Mouse (Mus musculus) left cerebral cortex, adult 8-10 months (tissue): ENCODE results near the gene Yipf3. TPM values are rescaled to one million over a fixed set of nuclear protein-coding genes. Genes with fewer than 3 reads are reported as not detected.

Experiments used
- DNase-seq, 2 experiments: peaks; one replicate each; pipeline ENCODE4 v3.0.0; 2022; ENCODE audit warnings: low spot score in 2 of 2
- total RNA-seq, 4 experiments: library from RNA; stranded (reverse); gene quantifications; 2 replicates each; pipeline ENCODE4 v1.2.4; 2022

Gene Yipf3
- total RNA-seq, 4 experiments from 2014 or later, result 72.8 to 90.6 (median 79.7) TPM

DNA sequence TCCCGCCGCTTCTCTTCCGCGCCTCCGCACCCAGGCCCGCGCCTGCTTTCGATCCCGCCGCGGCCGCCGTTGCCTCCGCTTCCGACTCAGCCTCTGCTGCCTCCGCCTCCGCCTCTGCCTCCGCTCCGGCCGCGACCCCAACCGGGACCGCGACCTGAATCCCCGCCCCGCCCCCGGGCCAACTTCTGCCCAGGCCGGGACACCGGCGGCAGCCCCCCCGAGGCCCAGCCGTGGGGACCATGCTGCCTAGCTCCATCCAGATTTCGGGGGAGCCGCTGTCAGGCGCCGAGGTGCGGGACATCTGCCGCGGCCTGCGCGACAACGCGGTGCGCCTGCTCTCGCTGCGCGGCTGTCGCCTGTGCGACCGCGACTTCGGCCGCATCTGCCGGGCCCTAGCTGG, 6.2 kb downstream of the Yipf3 start:
- no peak for DNase-seq

DNA sequence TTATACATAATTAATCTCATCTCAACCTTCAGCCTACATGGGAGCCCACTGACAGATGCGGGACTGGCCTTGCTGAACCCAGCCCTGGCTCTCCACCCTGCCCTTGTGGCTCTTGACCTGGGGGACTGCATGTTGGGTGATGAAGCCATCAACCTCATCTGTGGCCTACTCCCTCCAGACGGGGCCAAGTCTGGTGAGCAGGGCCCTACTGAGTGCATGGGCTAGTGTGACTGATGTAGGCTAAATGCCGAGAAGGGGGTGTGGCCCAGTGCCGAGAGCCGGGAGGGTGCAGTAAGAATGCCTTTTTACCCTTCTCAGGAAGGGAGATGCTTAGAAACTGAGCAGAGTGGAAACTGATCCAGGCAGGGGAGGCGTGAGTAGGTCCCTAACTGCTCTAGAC, 7.3 kb downstream of the Yipf3 start:
- no peak for DNase-seq

DNA sequence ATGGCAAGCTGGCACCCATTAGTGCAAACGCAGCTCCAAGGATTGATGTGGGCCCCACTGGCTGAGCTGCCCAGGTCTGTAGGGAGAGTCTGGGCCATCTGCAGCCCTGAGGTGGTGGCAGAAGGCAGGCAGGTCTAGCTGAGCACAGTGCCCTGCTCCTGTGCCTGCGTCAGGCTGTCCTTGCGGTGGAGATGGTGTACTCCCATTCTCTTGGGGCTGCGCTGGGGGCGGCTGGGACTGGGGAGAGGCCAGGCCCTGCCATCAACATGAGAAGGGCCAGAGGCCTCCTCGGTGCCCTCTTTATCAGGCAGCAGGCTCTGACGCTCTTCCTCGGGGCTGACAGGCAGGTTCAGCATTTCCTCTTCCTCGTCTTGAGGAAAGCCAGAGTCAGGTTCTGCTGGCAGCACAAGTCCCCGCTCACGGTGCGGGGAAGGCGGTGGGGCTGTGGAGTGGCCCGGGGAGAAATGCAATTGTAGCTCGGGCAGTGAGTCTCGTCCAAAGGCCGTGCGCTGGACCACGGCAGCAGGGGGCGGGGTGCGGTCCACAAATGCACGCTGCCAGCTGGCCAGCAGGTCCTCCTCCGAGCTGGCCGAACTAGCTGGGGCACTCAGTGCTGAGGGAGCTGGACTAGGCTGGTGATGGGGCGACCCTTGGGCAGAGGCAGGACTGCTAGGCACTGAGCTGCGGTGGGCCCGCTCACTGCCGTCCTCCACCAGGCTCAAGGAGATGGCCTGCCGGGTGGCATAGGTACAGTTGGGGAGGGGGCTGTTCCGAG, 10.6 kb downstream of the Yipf3 start:
- DNase-seq, result no peak

DNA sequence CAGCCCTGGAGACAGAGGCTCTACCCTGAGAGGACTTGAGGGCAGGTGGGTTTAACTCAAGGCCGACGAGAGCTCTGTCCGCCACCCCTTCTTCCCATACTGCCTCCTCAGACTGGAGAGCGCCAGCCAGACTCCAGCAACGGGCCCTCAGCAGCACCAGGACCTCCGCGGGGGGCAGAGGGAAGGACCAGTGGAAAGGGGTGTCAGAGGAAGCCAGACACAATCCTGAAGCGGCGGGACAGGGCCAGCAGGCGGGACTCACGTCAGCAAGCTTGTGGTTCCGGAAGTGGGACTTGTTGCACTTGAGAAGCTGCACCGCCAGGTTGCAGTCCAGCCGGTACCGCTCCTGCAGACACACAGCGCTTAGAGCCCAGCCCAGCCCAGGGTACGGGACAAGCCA, 11.8 kb downstream of the Yipf3 start:
- DNase-seq, result no peak

DNA sequence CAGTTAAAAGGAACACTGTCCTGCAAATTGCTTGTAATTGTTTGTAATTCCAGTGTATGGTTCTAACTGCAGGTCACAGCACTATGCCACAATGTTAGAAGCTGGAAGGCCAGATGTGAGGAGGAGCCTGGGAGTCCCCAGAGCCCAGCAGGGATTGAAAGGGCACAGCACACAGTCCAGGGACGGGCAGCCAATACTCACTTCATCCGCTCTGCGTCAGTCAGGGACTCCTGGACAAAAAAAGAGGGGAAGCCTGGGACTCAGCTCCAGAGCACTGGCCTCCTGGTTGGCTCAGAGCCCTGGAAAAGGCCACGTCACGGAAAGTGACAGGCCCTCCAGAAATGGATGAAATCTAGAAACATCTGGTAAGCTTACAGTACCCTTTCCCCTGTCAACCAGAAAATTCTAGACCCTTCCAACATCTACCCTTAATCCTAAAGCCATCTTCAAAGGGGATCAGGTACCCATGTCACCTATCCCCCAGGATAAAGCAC, 14.4 kb downstream of the Yipf3 start:
- no peak for DNase-seq

DNA sequence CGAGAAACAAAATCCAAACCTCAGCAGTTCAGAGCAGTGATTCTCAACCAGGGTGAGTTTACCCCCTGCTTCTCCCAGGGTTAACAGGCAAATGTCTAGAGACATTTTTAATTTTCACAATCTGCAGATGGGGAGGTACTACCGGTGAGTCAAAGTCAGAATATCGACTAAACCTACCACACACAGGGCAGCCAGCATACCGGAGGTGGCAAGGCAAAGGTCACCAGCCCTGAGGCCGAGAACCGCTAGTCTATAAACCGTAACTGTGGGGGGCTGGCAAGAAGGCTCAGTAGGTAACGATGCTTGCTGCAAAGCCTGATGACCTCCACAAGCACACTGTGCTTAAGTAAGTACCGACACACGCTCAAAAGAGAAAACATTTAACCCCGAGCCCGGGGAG, 17.6 kb downstream of the Yipf3 start:
- DNase-seq, result no peak

DNA sequence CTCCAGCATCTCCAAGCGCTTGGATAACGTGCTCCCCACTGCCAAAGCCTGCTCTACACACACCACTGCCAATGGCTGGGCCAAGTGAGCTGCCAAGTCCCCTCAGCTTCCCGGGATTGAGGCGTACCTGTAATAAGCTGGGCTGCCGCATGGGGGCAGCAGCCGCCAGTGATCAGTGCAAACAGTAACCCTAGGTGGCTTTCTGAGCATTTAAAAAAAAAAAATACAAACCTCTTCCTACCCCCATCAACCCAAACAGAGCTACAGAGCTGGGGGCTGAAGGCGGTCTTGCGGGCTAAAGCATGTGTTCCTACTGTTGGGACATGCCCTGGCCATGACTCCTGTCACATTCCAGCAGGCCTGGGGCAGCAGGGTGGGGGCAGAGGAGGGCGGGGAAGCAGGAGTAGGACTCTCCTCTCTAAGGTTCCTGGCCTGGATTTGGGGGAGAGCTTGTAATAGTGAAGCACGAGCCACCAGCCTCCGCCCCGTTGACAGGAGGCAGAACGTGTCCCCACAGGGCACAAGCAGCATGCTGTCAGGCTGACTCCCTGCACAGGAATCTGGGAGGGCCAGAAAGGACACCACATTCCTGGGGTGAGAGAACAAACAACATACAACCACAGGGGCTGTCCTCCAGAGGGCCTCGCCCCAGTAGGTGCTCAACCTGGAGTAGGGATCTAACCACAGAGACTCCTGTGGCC, 18.2 kb downstream of the Yipf3 start:
- DNase-seq, result peak; percentile 72 to 89

DNA sequence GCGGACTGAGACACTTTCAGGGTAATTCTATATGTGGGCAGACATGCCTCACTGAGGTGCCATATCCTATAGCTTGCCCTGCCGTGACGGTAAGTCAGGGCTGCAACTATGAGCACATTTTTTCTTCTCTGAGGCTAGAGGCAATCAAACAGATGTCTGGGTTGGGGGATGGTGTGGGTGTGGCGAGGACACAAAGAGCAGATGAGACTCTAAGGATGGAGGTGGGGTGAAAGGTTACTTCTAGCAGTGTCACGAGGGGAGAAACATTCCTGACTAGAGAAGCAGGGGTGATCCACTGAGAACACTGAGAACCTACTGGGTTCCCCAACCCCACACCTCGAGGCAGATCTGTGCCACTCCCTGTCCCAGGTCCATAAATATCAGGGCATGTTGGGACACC, 19.1 kb downstream of the Yipf3 start:
- no peak for DNase-seq

DNA sequence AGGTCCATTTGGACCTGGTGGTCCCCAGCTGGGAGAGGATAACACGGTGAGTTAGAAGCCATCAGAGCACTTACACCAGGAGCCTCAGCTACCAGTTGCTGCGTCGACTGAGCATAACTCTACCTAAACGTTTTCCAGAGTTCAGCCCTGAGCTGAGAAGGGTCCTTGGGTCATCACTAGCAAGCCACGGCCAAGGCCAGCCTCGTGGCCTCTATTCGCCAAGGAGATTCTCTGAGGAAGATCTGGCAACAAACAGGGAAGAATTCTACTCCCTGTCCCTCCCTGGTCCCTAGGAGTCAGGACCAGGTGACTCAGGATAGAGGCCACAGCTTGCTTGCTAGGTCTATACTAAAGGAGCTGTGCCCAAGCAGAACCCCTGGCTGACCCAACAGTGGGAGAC, 19.6 kb downstream of the Yipf3 start:
- DNase-seq, result peak in 1 of 2 experiments; percentile 1

DNA sequence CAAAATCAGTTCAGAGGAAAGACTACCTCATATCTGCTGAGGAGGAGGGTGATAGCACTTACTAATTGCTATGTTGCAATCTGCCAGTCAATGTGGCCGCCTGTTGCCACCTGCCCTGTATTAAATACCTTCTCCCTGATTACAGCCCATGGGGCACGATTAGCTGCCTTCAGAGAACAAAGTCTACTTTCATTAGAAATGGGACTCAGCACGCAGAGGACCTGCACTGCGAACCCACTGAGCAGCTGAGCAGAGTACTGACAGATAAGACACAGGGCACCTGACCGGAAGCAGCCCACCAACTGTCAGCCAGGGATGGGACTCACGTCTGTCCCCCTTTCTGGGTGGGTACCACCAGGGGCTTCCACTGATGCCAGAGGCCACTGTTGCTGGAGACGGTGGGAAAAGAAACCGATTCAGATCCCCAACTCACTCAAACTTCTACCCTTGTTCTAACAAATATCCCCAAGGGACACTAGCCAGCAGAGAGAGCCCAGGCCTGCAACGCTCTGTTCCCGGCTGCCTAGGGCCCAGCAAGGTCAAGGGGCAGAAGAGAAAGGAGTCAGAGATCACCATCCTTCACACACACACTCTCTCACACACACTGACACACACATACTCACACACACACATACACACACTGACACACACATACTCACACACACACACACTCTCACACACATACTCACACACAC, 20.3 kb downstream of the Yipf3 start:
- no peak for DNase-seq

DNA sequence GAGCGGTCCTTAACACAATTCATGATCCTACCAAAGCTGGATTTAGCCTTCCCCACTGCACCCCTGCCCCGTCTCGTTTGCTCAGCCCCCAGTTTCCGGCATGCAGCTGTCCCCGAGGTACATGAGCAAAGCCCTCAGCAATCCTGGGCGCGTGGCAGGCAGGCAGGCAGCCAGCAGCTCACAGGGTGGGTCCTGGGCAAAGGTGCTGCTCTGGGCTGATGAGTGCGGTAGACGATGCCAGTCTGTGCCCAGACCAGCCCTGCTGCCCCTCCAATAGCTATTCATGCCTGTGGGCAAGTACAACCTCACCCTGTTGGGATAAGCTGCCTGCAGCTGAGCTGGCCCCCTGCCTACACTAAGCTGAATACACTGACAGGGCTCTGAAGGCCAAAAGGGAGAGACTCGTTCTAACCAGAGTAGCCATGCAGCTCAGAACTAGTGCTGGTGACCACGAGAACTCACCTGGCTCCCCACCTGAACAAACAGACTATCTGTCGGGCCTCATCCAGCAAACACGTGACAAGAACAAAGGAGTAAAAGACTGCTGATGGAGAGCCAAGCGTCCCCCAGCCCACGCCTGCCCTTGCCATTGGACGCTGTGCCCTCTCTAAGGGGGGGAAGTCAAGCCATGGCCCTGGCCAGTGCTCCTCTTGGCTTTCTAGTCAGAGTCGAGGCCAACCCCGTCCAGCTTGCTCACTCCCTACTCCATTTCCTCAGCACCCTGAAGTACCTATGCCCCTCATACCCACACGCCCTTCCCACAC, 22.1 kb downstream of the Yipf3 start:
- no peak for DNase-seq

DNA sequence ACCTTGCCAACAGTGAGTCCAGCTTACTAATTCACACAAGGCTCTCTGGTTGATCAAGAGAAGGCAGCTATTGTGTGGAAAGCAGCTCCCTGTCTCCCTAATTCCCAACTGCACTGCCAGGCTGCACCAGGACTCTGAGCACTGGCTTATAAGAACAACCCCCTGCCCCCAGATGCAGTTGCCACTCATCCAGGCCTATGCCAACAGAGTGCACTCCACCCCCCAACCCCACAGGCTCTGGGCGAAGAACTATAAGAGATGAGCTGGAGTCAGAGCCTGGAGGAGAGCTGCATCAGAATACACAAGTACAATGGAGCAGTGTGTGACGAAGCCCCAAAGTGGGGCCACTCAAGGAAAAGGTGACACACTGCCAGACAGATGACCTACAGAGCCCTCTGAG, 24.2 kb downstream of the Yipf3 start:
- DNase-seq, result peak in 1 of 2 experiments; percentile 56

DNA sequence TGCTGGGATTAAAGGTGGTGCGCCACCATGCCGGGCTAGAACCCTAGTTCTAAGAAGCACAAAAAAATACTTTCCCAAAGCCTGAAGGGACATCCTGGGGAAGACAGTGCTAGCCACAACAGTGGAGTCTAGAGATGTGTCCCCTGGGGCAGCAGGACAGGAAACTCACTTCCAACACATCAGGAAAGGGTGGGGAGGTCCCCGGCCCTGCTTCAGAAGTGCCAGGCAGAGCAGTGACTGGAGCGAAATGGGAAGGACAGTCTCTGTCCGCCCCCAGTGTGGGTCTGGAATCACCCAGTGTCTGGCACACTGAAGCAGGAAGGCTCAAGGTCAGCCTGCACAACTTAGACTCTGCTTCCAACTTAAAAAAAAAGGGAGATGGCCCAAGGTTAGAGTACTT, 24.8 kb downstream of the Yipf3 start:
- DNase-seq, result no peak

DNA sequence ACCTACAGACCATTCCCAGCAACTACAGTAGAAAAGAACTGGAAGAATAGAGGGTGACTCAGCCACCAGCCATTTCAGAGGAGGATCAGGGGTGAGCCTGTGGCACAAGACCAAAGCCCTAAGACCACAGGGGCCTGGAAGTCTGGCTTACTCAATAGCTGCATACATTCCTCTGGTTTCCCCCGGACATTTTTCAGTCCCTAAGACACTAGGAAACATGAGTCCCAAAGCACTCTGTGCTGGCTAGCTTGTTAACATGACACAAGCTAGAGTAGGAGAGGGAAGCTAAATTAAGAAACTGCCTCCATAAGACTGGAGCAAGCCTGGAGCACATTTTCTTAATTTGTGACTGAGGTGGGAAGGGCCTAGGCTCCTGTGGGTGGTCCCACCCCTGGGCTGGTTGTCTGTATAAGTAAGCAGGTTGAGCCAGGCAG, 25.9 kb downstream of the Yipf3 start:
- peak in 1 of 2 experiments; percentile 61 for DNase-seq

DNA sequence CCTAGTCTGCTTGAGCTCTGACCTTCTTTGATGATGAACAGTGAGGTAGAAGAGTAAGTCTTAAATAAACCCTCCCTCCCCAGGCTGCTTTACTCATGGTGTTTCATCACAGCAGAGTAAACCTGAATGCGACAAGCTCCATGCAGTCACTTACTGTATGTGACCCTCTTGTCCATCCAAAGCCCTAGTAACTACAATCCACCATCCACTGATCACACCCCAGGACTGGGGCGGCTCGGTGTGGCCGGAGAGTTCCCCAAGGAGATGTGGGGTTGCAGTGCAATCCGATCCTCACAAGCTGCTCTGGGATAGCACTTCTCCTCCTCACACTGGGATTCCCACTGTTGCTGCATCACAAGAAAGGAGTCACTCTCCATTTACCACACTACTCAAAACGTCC, 26.6 kb downstream of the Yipf3 start:
- DNase-seq, result no peak

DNA sequence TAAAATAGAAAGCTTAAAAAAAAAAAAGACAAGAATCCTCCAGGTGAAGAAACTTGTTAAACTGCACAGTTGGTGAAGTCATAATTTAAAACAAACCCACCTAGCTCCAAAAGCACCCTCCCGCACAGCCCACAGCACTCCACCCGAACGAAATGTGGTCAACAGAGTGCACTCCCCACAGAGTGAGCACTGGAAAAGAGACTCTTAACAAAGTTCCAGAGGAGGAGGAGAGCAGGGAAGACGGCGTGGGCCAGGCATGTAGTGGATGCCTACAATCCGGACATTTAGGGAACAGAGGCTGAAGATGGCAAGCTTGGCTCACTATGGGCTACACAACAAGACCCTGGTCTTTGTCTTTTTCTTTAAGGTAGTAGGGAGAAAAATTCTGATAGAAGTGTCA, 27.2 kb downstream of the Yipf3 start:
- no peak for DNase-seq

DNA sequence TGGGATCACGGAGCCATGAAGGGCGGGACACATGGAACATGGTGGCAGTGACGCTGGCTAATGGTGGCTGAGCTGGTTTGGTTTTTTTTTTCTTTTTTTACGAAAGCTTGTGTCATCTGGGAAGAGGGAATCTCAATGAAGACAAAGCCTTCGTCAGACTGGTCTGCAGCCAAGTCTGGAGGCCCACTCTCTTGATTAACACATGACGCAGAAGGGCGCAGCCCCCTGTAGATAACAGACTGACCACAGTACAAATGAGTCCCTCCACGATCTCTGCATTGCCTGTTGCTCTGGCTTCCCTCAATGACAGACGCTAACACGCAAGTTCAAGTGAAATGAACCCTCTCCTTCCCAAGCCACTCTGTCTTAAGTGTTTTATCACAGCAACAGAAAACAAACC, 27.6 kb downstream of the Yipf3 start:
- no peak for DNase-seq

DNA sequence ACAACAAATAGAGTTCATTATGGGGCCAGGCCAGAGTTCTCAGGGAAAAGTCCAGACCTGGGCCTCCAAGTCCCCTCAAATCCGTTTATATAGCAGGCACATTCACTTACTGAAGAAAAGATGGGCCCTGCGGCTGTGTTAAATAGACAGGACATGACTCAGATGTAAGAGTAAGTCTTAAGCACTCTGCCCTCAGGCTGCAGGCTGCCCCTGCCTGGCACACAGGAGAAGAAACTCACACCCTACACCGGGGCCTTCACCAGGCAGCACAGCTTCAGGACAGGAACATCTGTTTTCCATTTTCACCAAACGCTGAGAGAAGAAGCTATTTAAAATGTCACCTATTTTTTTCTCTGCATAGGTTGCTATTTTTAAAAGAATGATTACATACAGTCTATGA, 29.7 kb downstream of the Yipf3 start:
- DNase-seq, result no peak

DNA sequence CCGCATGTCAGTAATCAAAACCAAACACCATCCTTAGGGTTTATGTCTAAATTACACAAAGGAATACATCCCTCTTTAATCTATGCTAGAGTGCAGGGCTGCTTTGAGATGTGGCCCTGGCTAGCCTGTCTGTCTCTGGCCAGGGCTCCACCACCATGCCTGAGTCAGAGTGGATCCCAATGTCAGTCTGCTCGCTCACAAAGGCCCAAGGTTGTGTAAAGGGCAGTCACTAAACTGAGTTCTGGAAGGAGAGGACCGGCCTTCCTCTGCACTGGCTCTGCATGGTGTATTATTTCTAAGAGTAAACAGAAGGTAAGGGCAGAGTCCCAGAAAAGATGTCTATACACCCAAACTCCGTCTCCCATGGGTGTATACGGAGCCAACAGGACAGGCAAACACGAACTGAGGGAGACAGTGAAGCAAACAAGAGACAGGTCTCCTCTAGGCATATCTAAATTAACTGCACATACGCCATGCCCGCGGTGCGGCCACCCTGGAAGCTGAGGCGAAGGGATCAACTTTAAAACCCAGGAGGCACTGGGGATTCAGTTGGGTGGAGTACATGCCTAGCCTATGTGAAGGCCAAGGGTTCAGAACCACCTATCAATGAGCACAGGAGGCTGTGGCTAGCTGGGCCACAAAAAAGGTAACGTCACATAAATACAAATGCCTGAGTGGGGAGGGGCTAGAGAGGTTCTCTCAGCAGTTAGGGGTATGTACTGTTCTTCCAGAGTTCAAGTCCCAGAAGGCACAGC, 30.3 kb downstream of the Yipf3 start:
- no peak for DNase-seq

DNA sequence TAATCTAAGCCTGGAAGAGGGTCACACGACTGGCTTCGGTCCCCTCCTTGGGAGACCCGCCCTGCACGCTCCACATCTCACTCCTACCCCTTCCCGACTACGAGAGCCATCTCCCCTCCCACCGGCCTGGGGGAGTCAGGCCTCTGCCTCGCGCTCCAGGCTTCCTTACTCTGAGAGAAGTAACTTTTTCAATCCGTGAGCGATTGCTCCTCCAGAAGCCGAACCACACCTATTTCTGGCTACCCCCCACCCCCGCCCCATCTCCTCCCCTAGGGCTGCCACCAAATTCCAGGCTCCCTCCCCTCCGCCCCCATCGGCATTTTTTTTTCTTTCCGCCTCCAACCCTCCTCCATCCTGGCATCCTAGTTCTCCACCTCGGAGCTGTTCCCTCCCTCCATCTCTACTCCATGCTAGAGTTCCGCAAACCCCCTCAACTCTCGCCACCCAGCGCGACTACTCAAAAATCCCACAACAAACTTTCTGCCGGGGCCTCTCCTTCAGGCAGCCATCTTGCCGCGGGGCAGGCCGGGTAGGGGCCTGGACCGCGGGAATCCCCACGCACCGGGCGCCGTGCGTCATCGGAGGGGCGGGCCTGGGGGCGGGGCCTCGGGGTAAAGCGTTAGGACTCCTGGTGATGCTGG, 34.7 kb downstream of the Yipf3 start, which contains the start of gene Tjap1:
TSS of gene Tjap1 (minus strand) at position 544 of the 641 bp plus-strand sequence.
- peak; percentile 62 to 73 for DNase-seq
